Mouse (Mus musculus): ENCODE results near the gene Gm960. TPM values are rescaled to one million over a fixed set of nuclear protein-coding genes. Genes with fewer than 3 reads are reported as not detected.

Gene Gm960
- polyA plus RNA-seq, 1 experiment from 2014 or later, result 3.2 TPM

DNA sequence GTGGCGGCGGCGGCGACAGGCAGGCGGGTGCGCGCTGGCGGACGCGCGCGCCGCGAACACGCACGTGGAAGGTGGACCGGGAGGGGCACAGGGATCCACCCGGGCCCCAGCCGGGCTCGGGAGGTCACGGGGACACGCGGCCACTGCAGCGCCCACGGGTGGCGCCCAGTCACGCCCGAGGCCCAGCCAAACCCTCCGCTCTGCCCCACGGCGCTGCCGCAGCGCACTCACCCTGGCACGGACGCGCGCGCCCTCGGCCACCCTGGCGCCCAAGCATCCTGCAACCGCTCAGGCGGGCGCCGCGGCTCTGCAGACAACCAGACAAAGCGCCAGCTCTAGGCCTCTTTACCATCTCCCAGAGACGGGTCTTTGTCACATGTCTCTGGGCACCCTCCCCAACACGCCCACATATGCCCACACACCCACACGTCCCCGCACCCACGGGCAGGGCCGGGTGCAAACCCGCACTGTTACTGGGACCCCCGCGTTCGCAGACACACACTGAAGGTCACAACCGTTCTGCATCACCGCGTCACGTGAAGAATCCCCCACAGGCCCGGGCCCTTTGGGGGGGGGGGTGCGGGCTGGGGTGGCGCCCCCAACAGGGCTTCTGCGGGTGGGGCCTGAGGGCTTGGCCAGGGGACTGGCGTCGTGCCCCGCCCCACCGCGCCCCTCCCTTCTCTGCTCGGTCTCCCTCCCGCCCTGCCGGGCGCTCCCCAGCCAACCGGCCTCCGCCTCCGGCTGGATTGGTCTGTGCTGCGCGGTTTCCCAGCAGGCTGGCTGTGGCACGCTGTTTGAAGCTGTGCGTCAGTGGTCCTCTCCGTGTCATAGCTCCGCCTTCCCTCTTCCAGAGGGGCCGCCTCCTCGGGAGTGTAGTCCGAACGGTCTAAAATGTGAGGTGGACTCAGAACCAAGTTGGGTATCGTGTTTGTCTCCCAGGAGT is 83.0 kb downstream of the Gm960 start, which contains the start of gene Lrfn4:
TSS of gene Lrfn4 (minus strand) at position 517 of the 943 bp plus-strand sequence.
- under 1% methylated on average over 77 of the region's 87 CpGs for WGBS
- DNase-seq (ENCODE audit: low spot score) (peak; percentile 96), ATAC-seq (replicated peaks; ENCODE audit: low FRiP score, low read depth) (peak; percentile 87)
- no peaks in the 10 kb centered on the region for H3K27me3 ChIP-seq (ENCODE audit: insufficient read depth, low read length)
- H3K4me3 ChIP-seq (replicated peaks; ENCODE audit: low read depth, low read length), result peak within 1 kb of the TSS; percentile 74
- peak within 1 kb of the TSS; percentile 91 for H3K4me2 ChIP-seq (ENCODE audit: low read length)
- H3K27ac ChIP-seq, result peak within 1 kb of the TSS; percentile 85
- H3K9ac ChIP-seq (ENCODE audit: low read depth, low read length), result peak within 1 kb of the TSS; percentile 92
- no peaks in the 10 kb centered on the region for H3K9me3 ChIP-seq (replicated peaks; ENCODE audit: low read length)
- TF ChIP-seq CTCF (IDR thresholded peaks at IDR 0.05; ENCODE audit: low read depth), result 0 out of 2 replicates have a peak, but pooled peaks have one; percentile 27
- H3K4me1 ChIP-seq (replicated peaks; ENCODE audit: insufficient read depth, low read length), result peaks cover 14% of the 10 kb centered on the region
- H3K36me3 ChIP-seq (ENCODE audit: insufficient read depth, low read length), result peaks cover 24% of the 10 kb centered on the region

DNA sequence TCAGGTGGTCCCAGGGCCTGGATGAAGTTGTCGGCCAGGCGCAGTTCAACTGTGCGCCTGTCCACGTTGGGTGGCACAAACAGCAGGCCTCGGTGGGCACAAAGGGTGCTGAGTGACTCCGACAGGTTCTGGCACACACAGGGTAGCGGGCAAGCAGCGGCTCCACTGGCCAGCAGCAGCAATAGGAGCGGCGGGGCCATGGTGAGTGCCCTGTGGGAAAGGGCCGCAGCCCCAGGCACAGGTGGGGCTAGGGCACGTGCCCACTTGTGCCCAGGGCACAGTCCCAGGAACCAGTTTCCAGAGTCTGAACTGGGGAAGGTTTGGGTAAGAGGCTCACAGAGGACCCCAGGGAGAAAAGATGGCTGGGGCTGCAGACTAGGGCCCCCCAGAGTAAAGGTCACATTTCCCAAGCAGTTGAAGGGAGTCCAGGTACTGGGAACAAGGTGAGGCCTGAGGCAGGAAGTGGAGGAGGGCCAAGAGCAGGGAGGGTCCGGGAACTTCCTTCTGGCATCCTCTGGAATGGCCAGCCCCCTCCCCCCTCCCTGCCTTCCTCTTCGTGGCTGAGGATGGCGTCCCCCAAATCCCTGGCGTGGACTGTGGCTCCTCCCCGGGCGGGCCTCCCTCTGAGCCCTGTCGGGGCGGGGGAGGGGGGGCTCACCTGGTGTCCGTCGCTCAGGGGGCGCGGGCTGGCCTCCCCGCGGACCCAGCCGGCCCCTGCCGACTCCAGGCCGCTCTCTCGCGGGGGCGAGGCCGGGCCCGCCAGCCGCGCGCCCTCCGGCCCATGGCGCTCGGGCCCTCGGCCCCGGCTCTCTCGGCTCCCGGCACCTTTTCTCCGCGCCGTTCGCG is 83.9 kb downstream of the Gm960 start:
- ATAC-seq (replicated peaks; ENCODE audit: low FRiP score, low read depth), result peak; percentile 4; the same call in 1 of the 2 replicates
- Histone ChIP-seq H3K9me3 (replicated peaks; ENCODE audit: low read length) (no peaks in the 10 kb centered on the region), H3K27me3 (ENCODE audit: insufficient read depth, low read length) (no peaks in the 10 kb centered on the region), H3K27ac (peak overlapping the region; percentile 85), H3K36me3 (ENCODE audit: insufficient read depth, low read length) (peaks cover 24% of the 10 kb centered on the region), H3K4me3 (replicated peaks; ENCODE audit: low read depth, low read length) (peak overlapping the region; percentile 74), H3K4me2 (ENCODE audit: low read length) (peak overlapping the region; percentile 91), H3K9ac (ENCODE audit: low read depth, low read length) (peak overlapping the region; percentile 92), H3K4me1 (replicated peaks; ENCODE audit: insufficient read depth, low read length) (peaks cover 14% of the 10 kb centered on the region)
- peak; percentile 52 for DNase-seq (ENCODE audit: low spot score)
- no peak for TF ChIP-seq CTCF (IDR thresholded peaks at IDR 0.05; ENCODE audit: low read depth)
- 18% methylated on average over 40 of the region's 49 CpGs for WGBS

DNA sequence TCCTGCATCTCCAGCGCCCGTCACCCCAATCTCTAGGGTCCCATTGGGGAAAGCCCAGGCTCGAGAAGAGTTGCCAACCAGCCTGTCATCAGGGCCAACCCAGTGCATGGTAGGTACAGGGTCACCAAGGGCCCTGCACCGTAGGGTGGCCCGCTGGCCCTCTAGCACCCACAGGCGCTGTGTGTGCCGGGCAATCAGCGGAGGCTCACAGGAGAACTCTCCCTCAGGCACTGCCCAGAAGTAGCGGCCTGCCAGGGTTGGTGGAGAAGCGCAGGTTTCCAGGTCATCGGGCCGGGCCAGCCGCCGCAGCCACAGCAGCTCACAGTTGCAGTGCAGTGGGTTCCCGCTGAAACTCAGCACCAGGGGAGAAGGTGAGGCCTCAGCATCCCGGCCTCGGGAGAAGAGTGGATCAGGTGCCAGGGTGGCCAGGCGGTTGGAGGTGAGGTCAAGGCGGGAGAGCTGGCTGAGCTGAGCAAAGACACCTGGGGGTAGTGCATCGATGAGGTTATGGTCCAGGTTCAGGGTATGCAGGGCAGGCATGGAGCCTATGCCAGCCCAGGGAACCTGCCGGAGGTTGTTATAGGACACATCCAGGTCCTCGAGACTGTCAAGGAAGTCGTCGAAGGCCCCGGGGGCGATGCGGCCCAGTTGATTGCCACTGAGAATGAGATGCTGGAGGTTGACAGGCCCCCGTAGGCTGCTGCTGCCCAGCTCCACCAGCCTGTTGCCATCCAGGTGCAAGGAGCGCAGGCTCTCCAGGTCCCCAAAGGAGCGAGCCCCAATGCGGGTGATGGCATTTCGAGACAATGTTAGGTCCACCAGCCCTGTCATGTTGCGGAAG is 84.8 kb downstream of the Gm960 start:
- ATAC-seq (replicated peaks; ENCODE audit: low FRiP score, low read depth) (no peak), DNase-seq (ENCODE audit: low spot score) (no peak)
- TF ChIP-seq CTCF (IDR thresholded peaks at IDR 0.05; ENCODE audit: low read depth), result no peak
- H3K27me3 ChIP-seq (ENCODE audit: insufficient read depth, low read length), result no peaks in the 10 kb centered on the region
- H3K36me3 ChIP-seq (ENCODE audit: insufficient read depth, low read length), result peaks cover 24% of the 10 kb centered on the region
- peak overlapping the region; percentile 74; the same call in 1 of the 2 replicates for H3K4me3 ChIP-seq (replicated peaks; ENCODE audit: low read depth, low read length)
- no peaks in the 10 kb centered on the region for H3K9me3 ChIP-seq (replicated peaks; ENCODE audit: low read length)
- WGBS, result 72% methylated on average over 33 of the region's 33 CpGs
- peak overlapping the region; percentile 91 for H3K4me2 ChIP-seq (ENCODE audit: low read length)
- peaks cover 14% of the 10 kb centered on the region for H3K4me1 ChIP-seq (replicated peaks; ENCODE audit: insufficient read depth, low read length)
- H3K9ac ChIP-seq (ENCODE audit: low read depth, low read length), result peak overlapping the region; percentile 92; the same call in 1 of the 2 replicates
- H3K27ac ChIP-seq, result 0 out of 2 replicates have a peak overlapping the region, but pooled peaks have one; percentile 85

DNA sequence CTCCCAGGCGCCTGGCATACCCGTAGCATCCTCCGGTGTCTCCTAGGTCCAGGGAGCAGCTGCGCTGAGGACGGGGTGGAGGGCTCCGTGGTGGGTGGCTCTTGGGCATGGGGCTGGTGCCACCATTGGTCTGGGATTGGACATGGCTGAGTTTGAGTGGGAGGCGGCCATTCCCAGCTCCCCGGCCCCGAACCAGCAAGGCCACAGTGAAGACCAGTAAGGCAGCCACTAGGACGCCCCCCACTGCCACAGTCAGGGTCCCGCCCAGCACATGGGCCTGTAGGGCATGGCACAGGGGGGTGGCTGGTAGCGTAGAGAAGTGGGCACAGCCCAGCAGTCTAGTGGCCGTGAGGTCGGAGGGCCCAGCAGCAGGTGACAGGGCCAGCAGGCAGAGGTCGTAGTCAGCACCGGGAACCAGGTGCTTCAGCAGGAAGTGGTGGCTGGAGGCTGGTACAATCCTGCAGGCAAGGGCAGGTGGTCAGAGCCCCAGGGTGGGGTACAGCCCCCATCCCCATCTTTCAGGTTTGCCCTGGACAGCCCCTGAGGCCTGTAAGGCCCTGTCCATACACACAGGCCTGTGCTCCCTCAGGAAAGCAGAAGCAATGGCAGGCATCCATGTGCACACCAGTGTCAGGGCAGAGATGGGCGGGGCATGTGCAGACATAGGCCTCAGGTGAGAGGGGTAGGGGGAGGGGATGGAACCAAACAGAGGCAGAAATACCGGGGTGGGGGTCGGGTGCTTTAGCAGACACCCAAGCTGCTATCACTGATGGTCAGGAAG is 86.1 kb downstream of the Gm960 start:
- H3K4me2 ChIP-seq (ENCODE audit: low read length), result no peak overlapping the region
- H3K9me3 ChIP-seq (replicated peaks; ENCODE audit: low read length), result no peaks in the 10 kb centered on the region
- DNase-seq (ENCODE audit: low spot score), result no peak
- H3K27ac ChIP-seq, result no peak overlapping the region
- WGBS, result 83% methylated on average over 19 of the region's 19 CpGs
- H3K27me3 ChIP-seq (ENCODE audit: insufficient read depth, low read length), result no peaks in the 10 kb centered on the region
- no peak for TF ChIP-seq CTCF (IDR thresholded peaks at IDR 0.05; ENCODE audit: low read depth)
- H3K4me3 ChIP-seq (replicated peaks; ENCODE audit: low read depth, low read length), result no peak overlapping the region
- no peak overlapping the region for H3K9ac ChIP-seq (ENCODE audit: low read depth, low read length)
- H3K4me1 ChIP-seq (replicated peaks; ENCODE audit: insufficient read depth, low read length), result peaks cover 14% of the 10 kb centered on the region
- H3K36me3 ChIP-seq (ENCODE audit: insufficient read depth, low read length), result peaks cover 28% of the 10 kb centered on the region
- no peak for ATAC-seq (replicated peaks; ENCODE audit: low FRiP score, low read depth)

DNA sequence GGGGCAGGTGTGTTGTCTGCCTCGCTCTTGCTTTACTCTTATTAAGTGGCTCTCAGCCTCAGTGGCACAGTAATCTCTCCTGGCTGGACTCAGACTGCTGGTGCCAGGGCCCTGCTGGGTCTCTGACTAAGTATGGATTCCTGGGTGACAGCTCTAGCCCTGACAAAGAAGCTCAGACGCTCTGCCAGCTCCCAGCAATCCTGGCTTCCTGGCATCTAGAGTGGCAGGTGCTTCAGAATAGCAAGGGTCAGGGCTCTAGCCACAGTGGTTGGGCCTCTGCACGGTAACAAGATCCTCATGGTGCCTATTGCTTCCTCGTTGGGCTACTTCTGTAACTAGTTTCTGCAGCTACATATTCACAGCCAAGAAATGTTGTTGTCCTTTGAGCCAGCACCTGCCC is 88.4 kb downstream of the Gm960 start:
- Histone ChIP-seq H3K4me2 (ENCODE audit: low read length) (no peak overlapping the region), H3K27me3 (ENCODE audit: insufficient read depth, low read length) (no peaks in the 10 kb centered on the region), H3K9me3 (replicated peaks; ENCODE audit: low read length) (no peaks in the 10 kb centered on the region), H3K4me1 (replicated peaks; ENCODE audit: insufficient read depth, low read length) (peaks cover 14% of the 10 kb centered on the region), H3K9ac (ENCODE audit: low read depth, low read length) (no peak overlapping the region), H3K4me3 (replicated peaks; ENCODE audit: low read depth, low read length) (no peak overlapping the region), H3K36me3 (ENCODE audit: insufficient read depth, low read length) (peaks cover 28% of the 10 kb centered on the region), H3K27ac (no peak overlapping the region)
- TF ChIP-seq CTCF (IDR thresholded peaks at IDR 0.05; ENCODE audit: low read depth), result no peak
- no peak for ATAC-seq (replicated peaks; ENCODE audit: low FRiP score, low read depth)
- no peak for DNase-seq (ENCODE audit: low spot score)
- 43% methylated on average over 4 of the region's 4 CpGs for WGBS

Measured in kidney, postnatal 0 days (tissue).